Mouse (Mus musculus) MEL (cell line): ENCODE measurements at regions not wholly inside any gene's neighbourhood (a gene's known extent, or its start where the extent isn't known, plus 50 kb on each side); places are given as distances from the start of the nearest gene placed in this dataset.

ENCODE experiments used
- DNase-seq: peaks from one replicate; pipeline ENCODE4 v3.0.0; 2011; ENCODE audit warnings: low read depth, low spot score
- H3K27ac ChIP-seq: 2 replicates; pipeline ENCODE4 v1.5.1; 2012; ENCODE audit warnings: low read depth, mild to moderate bottlenecking, control low read depth, low read length, moderate library complexity; ENCODE audit not compliant: control insufficient read depth
- H3K27me3 ChIP-seq, 2 experiments: fragments of 150-350 bp in 1 of 2; sonication (generic) in 1 of 2; 2 replicates each; pipeline ENCODE4 v1.6.1; 2012; ENCODE audit warnings: low read length in 2 of 2, mild to moderate bottlenecking in 2 of 2, improper control_type of control experiment in 1 of 2, moderate library complexity in 1 of 2; ENCODE audit not compliant: insufficient read depth in 2 of 2, control insufficient read depth in 1 of 2
- H3K36me3 ChIP-seq, 2 experiments: 2 replicates each; pipeline ENCODE4 v1.6.1; 2012 to 2014; ENCODE audit warnings: low read length in 2 of 2, improper control_type of control experiment in 1 of 2, inconsistent platforms in 1 of 2, mild to moderate bottlenecking in 1 of 2; ENCODE audit not compliant: insufficient read depth in 2 of 2, control insufficient read depth in 1 of 2
- H3K4me1 ChIP-seq, 2 experiments: fragments of 150-350 bp in 1 of 2; sonication (generic) in 1 of 2; 2 replicates each; pipeline ENCODE4 v1.6.1; 2012; ENCODE audit warnings: low read length in 2 of 2, improper control_type of control experiment in 1 of 2, mild to moderate bottlenecking in 1 of 2; ENCODE audit not compliant: insufficient read depth in 2 of 2, control insufficient read depth in 1 of 2
- H3K4me3 ChIP-seq, 2 experiments: fragments of 150-350 bp in 1 of 2; sonication (generic) in 1 of 2; 2 replicates each; pipeline ENCODE4 v1.5.1; 2012; ENCODE audit warnings: low read depth in 2 of 2, low read length in 2 of 2, mild to moderate bottlenecking in 2 of 2, moderate library complexity in 2 of 2, control low read depth in 1 of 2, improper control_type of control experiment in 1 of 2; ENCODE audit not compliant: control insufficient read depth in 1 of 2, insufficient read depth in 1 of 2
- H3K79me2 ChIP-seq: 2 replicates; pipeline ENCODE4 v1.6.1; 2012; ENCODE audit warnings: mild to moderate bottlenecking, low read length, moderate library complexity; ENCODE audit not compliant: control insufficient read depth, poor library complexity, insufficient read depth
- H3K9ac ChIP-seq: 2 replicates; pipeline ENCODE4 v1.6.1; 2012; ENCODE audit warnings: low read depth, mild to moderate bottlenecking, control low read depth, low read length, moderate library complexity; ENCODE audit not compliant: control insufficient read depth, poor library complexity, severe bottlenecking
- H3K9me3 ChIP-seq: fragments of 150-350 bp; sonication (generic); replicated peaks from 2 replicates; pipeline ENCODE4 v1.6.1; 2012; ENCODE audit warnings: mild to moderate bottlenecking, low read length, improper control_type of control experiment, moderate library complexity; ENCODE audit not compliant: insufficient read depth
- BHLHE40 ChIP-seq: IDR thresholded peaks from 2 replicates; pipeline ENCODE4 v1.6.1; 2012; ENCODE audit warnings: low read depth, mild to moderate bottlenecking, inconsistent platforms, low read length, improper control_type of control experiment, borderline replicate concordance
- CHD1 ChIP-seq: IDR thresholded peaks from 2 replicates; pipeline ENCODE4 v1.6.1; 2012; ENCODE audit warnings: low read depth, mild to moderate bottlenecking, inconsistent platforms, low read length, improper control_type of control experiment
- CTCF ChIP-seq, 3 experiments: IDR thresholded peaks in 2 of 3; conservative IDR thresholded peaks in 1 of 3; 2 replicates each; pipeline ENCODE4 v1.5.1; 2011 to 2012; ENCODE audit warnings: low read length in 3 of 3, low read depth in 2 of 3, mild to moderate bottlenecking in 2 of 3, improper control_type of control experiment in 1 of 3, inconsistent platforms in 1 of 3, mixed read lengths in 1 of 3, moderate library complexity in 1 of 3; ENCODE audit not compliant: control insufficient read depth in 1 of 3, insufficient read depth in 1 of 3, poor library complexity in 1 of 3, severe bottlenecking in 1 of 3
- ELF1 ChIP-seq: IDR thresholded peaks from 2 replicates; pipeline ENCODE4 v1.6.1; 2014; ENCODE audit warnings: low read depth, mild to moderate bottlenecking, inconsistent platforms, low read length, improper control_type of control experiment, moderate library complexity
- ETS1 ChIP-seq: IDR thresholded peaks from 2 replicates; pipeline ENCODE4 v1.6.1; 2012; ENCODE audit warnings: low read depth, mild to moderate bottlenecking, inconsistent platforms, low read length, improper control_type of control experiment, moderate library complexity
- GABPA ChIP-seq: IDR thresholded peaks from 2 replicates; pipeline ENCODE4 v1.6.1; 2012; ENCODE audit warnings: low read depth, mild to moderate bottlenecking, inconsistent platforms, low read length, improper control_type of control experiment, moderate library complexity
- JUND ChIP-seq: IDR thresholded peaks from 2 replicates; pipeline ENCODE4 v1.6.1; 2011; ENCODE audit warnings: low read depth, mild to moderate bottlenecking, improper control_type of control experiment, low read length
- KAT2A ChIP-seq: conservative IDR thresholded peaks from 2 replicates; pipeline ENCODE4 v1.6.1; 2012; ENCODE audit warnings: low read depth, low read length, improper control_type of control experiment, inconsistent platforms
- MAFK ChIP-seq: IDR thresholded peaks from 2 replicates; pipeline ENCODE4 v1.6.1; 2011; ENCODE audit warnings: low read depth, mild to moderate bottlenecking, low read length, improper control_type of control experiment, borderline replicate concordance
- MAX ChIP-seq: IDR thresholded peaks from 2 replicates; pipeline ENCODE4 v1.6.1; 2011; ENCODE audit warnings: low read length, improper control_type of control experiment
- MAZ ChIP-seq: IDR thresholded peaks from 2 replicates; pipeline ENCODE4 v1.6.1; 2012; ENCODE audit warnings: low read depth, mild to moderate bottlenecking, inconsistent platforms, low read length, improper control_type of control experiment
- MEF2A ChIP-seq: IDR thresholded peaks from 2 replicates; pipeline ENCODE4 v1.6.1; 2014; ENCODE audit warnings: low read depth, mild to moderate bottlenecking, inconsistent platforms, low read length, improper control_type of control experiment; ENCODE audit not compliant: poor library complexity, insufficient replicate concordance, severe bottlenecking; ENCODE audit errors: extremely low read depth
- MYB ChIP-seq: IDR thresholded peaks from 2 replicates; pipeline ENCODE4 v1.6.1; 2011; ENCODE audit warnings: mild to moderate bottlenecking, low read depth, low read length, improper control_type of control experiment
- NELFE ChIP-seq: IDR thresholded peaks from 2 replicates; pipeline ENCODE4 v1.6.1; 2011; ENCODE audit warnings: low read depth, low read length, improper control_type of control experiment
- NRF1 ChIP-seq: IDR thresholded peaks from 2 replicates; pipeline ENCODE4 v1.6.1; 2014; ENCODE audit warnings: low read depth, mild to moderate bottlenecking, inconsistent platforms, low read length, improper control_type of control experiment, moderate library complexity; ENCODE audit not compliant: poor library complexity, insufficient read depth, severe bottlenecking
- POLR2A ChIP-seq, 2 experiments: IDR thresholded peaks; 2 replicates each; pipeline ENCODE4 v1.6.1; 2011 to 2012; ENCODE audit warnings: low read length in 2 of 2, mild to moderate bottlenecking in 2 of 2, control low read depth in 1 of 2, improper control_type of control experiment in 1 of 2, low read depth in 1 of 2, moderate library complexity in 1 of 2; ENCODE audit not compliant: control insufficient read depth in 1 of 2, insufficient read depth in 1 of 2, poor library complexity in 1 of 2
- POLR2AphosphoS5 ChIP-seq: IDR thresholded peaks from 2 replicates; pipeline ENCODE4 v1.6.1; 2012; ENCODE audit warnings: low read depth, borderline replicate concordance, mild to moderate bottlenecking, inconsistent platforms, low read length, moderate library complexity, mixed read lengths
- RAD21 ChIP-seq: IDR thresholded peaks from 2 replicates; pipeline ENCODE4 v1.6.1; 2011; ENCODE audit warnings: mild to moderate bottlenecking, low read depth, low read length, improper control_type of control experiment
- SIN3A ChIP-seq: IDR thresholded peaks from 2 replicates; pipeline ENCODE4 v1.6.1; 2012; ENCODE audit warnings: low read length, improper control_type of control experiment, inconsistent platforms
- TAL1 ChIP-seq: IDR thresholded peaks from 2 replicates; pipeline ENCODE4 v1.6.1; 2012; ENCODE audit warnings: mild to moderate bottlenecking, inconsistent platforms, low read length, moderate library complexity, mixed read lengths
- TCF12 ChIP-seq: IDR thresholded peaks from 2 replicates; pipeline ENCODE4 v1.6.1; 2014; ENCODE audit warnings: low read depth, mild to moderate bottlenecking, inconsistent platforms, low read length, improper control_type of control experiment, moderate library complexity
- UBTF ChIP-seq: IDR thresholded peaks from 2 replicates; pipeline ENCODE4 v1.6.1; 2012; ENCODE audit warnings: low read depth, mild to moderate bottlenecking, inconsistent platforms, low read length, improper control_type of control experiment, moderate library complexity, borderline replicate concordance; ENCODE audit not compliant: insufficient read depth
- USF1 ChIP-seq: IDR thresholded peaks from 2 replicates; pipeline ENCODE4 v1.6.1; 2014; ENCODE audit warnings: low read depth, mild to moderate bottlenecking, inconsistent platforms, low read length, improper control_type of control experiment, moderate library complexity
- ZC3H11A ChIP-seq: IDR thresholded peaks from 2 replicates; pipeline ENCODE4 v1.6.1; 2012; ENCODE audit warnings: low read depth, mild to moderate bottlenecking, inconsistent platforms, low read length, improper control_type of control experiment
- ZMIZ1 ChIP-seq: IDR thresholded peaks from 2 replicates; pipeline ENCODE4 v1.6.1; 2012; ENCODE audit warnings: low read depth, mild to moderate bottlenecking, inconsistent platforms, low read length, improper control_type of control experiment, moderate library complexity
- ZNF384 ChIP-seq: IDR thresholded peaks from 2 replicates; pipeline ENCODE4 v1.6.1; 2012; ENCODE audit warnings: low read depth, mild to moderate bottlenecking, inconsistent platforms, low read length, improper control_type of control experiment

DNA sequence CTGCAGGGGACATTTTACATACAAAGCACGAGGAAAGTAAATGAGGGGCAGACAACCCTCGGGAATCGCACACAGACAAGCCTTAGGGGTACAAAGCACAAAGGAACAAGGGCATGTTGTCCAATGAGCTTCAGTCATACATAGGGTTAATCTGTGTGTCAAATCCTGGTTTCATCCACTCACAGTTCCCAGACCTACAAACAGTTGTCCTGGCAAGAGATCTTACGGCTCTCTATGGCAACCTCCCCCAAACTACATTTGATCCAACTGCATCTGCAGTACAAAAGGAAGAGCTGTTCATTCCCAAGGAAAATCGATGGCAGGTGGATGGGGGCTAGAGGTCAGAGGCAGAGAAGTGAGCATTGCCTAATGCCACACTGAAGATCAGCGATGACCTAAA is 413.9 kb downstream of the Med10 start:
- TF ChIP-seq MEF2A: no peak
- TF ChIP-seq MAFK: no peak
- no peak for TF ChIP-seq NRF1
- TF ChIP-seq MYB: no peak
- no peak for TF ChIP-seq UBTF
- no peak for TF ChIP-seq USF1
- no peak for TF ChIP-seq MAZ
- no peak for TF ChIP-seq CHD1
- no peak for TF ChIP-seq ETS1
- no peak for TF ChIP-seq JUND
- no peak for TF ChIP-seq ZC3H11A
- no peak for TF ChIP-seq CTCF (IDR thresholded peaks at IDR 0.05 in 2 of 3, conservative IDR thresholded peaks at IDR 0.05 in 1 of 3; ENCODE audit: control insufficient read depth in 1 of 3, insufficient read depth in 1 of 3, low read depth in 2 of 3, low read length in 3 of 3, poor library complexity in 1 of 3, severe bottlenecking in 1 of 3)
- no peak for TF ChIP-seq TCF12
- TF ChIP-seq POLR2A (IDR thresholded peaks at IDR 0.05; ENCODE audit: control insufficient read depth in 1 of 2, insufficient read depth in 1 of 2, low read depth in 1 of 2, low read length in 2 of 2, poor library complexity in 1 of 2): no peak
- no peak for TF ChIP-seq ELF1
- no peak for TF ChIP-seq SIN3A
- no peak for TF ChIP-seq KAT2A
- TF ChIP-seq ZNF384: no peak
- no peak for TF ChIP-seq ZMIZ1
- no peak for TF ChIP-seq TAL1
- H3K9me3 ChIP-seq: no peaks in the 10 kb centered on the region

DNA sequence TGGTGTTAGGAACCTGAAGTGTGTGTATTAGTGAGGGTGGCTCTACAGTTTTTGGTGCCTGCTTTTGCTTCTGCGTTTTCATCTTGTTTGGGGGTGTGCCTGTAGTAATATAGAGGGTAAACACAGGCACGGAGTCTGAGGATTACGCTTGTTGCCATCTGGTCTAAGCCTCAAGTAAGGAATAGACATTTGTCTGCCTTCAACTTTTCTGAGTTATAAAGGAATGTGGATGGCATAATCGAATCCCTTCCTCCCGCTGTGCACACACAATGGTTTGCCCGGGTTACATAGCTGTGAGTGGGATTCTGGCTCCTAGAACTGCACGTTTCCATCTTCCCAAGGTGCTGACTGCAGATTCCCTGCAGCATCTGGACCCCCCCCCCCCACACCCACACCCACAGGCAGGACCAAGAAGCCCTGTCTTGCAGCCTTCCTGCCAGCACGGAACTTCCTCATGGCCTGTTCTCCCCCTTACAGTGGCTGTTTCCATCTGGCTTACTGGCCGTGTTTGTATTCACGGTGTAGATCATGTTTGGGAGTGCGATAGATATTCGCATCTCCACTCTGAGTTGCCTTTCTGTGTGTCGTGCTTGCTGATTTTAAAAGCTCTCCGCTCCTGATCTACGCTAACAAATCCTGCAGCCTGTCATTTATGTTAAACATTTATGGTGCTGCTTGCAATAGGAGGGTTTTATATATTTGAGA is 415.4 kb downstream of the Med10 start:
- Histone ChIP-seq H3K9me3 (no peaks in the 10 kb centered on the region), H3K79me2 (no peaks in the 10 kb centered on the region), H3K9ac (no peak overlapping the region), H3K27me3 (no peaks in the 10 kb centered on the region), H3K27ac (no peak overlapping the region)
- DNase-seq: no peak
- no peak for TF ChIP-seq POLR2AphosphoS5
- no peak for TF ChIP-seq SIN3A
- no peak for TF ChIP-seq CTCF (IDR thresholded peaks at IDR 0.05 in 2 of 3, conservative IDR thresholded peaks at IDR 0.05 in 1 of 3; ENCODE audit: control insufficient read depth in 1 of 3, insufficient read depth in 1 of 3, low read depth in 2 of 3, low read length in 3 of 3, poor library complexity in 1 of 3, severe bottlenecking in 1 of 3)
- TF ChIP-seq NELFE: no peak
- no peak for TF ChIP-seq KAT2A
- TF ChIP-seq USF1: no peak
- TF ChIP-seq MEF2A: no peak
- no peak for TF ChIP-seq RAD21
- TF ChIP-seq GABPA: no peak
- TF ChIP-seq ETS1: no peak
- TF ChIP-seq ZNF384: no peak
- no peak for TF ChIP-seq BHLHE40
- TF ChIP-seq MAX: no peak
- no peak for TF ChIP-seq MYB
- TF ChIP-seq, all 39 proteins: peak for 0
- H3K4me3 ChIP-seq: no peak overlapping the region
- no peaks in the 10 kb centered on the region for H3K36me3 ChIP-seq
- H3K4me1 ChIP-seq: no peaks in the 10 kb centered on the region

More for the DNA sequence above, 413.9 kb downstream of the Med10 start:
- H3K27me3 ChIP-seq: no peaks in the 10 kb centered on the region
- no peaks in the 10 kb centered on the region for H3K79me2 ChIP-seq
- DNase-seq: no peak
- H3K36me3 ChIP-seq: no peaks in the 10 kb centered on the region
- no peaks in the 10 kb centered on the region for H3K4me1 ChIP-seq
- no peak overlapping the region for H3K4me3 ChIP-seq
- no peak overlapping the region for H3K9ac ChIP-seq
- no peak overlapping the region for H3K27ac ChIP-seq
